ENCODE assay signal across 11 mouse cellular contexts in the genomic region with DNA sequence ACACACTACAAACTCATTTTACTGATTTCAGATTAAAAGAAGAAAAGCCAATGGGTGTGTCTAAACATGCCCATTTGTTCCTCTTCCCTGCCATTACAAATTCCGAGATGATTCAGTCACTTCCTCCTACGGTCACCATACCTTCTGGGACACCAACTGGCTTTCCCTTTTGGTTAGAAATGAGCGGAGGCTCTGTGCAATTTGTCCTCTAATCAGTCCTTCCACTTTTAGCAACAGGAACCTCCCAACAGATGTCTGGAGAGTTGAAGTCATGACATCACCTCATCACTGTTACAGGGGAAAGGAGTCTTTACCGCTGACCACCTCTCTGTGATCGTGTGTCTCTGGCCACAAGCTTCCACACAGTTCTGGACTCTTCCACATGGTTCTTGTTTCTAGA.
DNase-seq lines count a peak whose midpoint lies in the region; ATAC-seq and TF ChIP-seq lines count a peak whose summit lies in the region.
"Had no signal": no experiment of that assay in that cellular context is flagged by ENCODE, and none has a peak within 500 bp of the region (broad histone marks: within the 10 kb centered on the region; RNA-seq: fewer than 3 reads in every experiment).

No protein-coding gene starts in this region.

- H3K9ac ChIP-seq in forebrain, embryonic 13.5 days: no peak overlapping the region
- no peak overlapping the region for H3K9ac ChIP-seq in hindbrain, embryonic 14.5 days
- no peak overlapping the region for H3K9ac ChIP-seq in hindbrain, postnatal 0 days (replicated peaks; ENCODE audit: low read length)
- H3K9ac ChIP-seq: liver, embryonic 14.5 days had no signal

- no peak for TF ChIP-seq CTCF in layer of hippocampus, adult 2 months (conservative IDR thresholded peaks at IDR 0.05)
- TF ChIP-seq CTCF in hindbrain, postnatal 0 days (IDR thresholded peaks at IDR 0.05; ENCODE audit: low read depth): no peak

- no peak for ATAC-seq in forebrain, embryonic 13.5 days
- no peak for ATAC-seq in hindbrain, embryonic 14.5 days (ENCODE audit: low FRiP score)
- ATAC-seq in hindbrain, postnatal 0 days: no peak

- peak; percentile 44 to 55 for DNase-seq in frontal cortex, postnatal 36 days (ENCODE audit: low spot score in 2 of 2)
- no peak for DNase-seq in frontal cortex, postnatal 10 days (ENCODE audit: low spot score in 2 of 2)
- DNase-seq in 3T3-L1 (ENCODE audit: low read depth, low spot score): peak; percentile 47
- no peak for DNase-seq in heart, embryonic 10.5 days (ENCODE audit: low spot score)
- peak; percentile 68 to 71 for DNase-seq in layer of hippocampus, adult 2 months (ENCODE audit: low spot score in 2 of 2)
- DNase-seq in hindbrain, embryonic 14.5 days (ENCODE audit: low spot score): no peak
- DNase-seq in hindbrain, postnatal 0 days (ENCODE audit: low spot score): no peak
- DNase-seq: gastrocnemius, postnatal 10 days; thymus, postnatal 14 days had no signal

- no peaks in the 10 kb centered on the region for H3K36me3 ChIP-seq in heart, embryonic 10.5 days
- H3K36me3 ChIP-seq in forebrain, embryonic 13.5 days (ENCODE audit: poor library complexity, severe bottlenecking): no peaks in the 10 kb centered on the region
- no peaks in the 10 kb centered on the region for H3K36me3 ChIP-seq in hindbrain, embryonic 14.5 days (replicated peaks; ENCODE audit: control insufficient read depth, insufficient read depth)
- H3K36me3 ChIP-seq in hindbrain, postnatal 0 days (ENCODE audit: insufficient read depth, low read length): no peaks in the 10 kb centered on the region

- H3K27ac ChIP-seq in heart, embryonic 10.5 days: 0 out of 2 replicates have a peak overlapping the region, but pooled peaks have one; percentile 57
- peak overlapping the region; percentile 33; the same call in 1 of the 2 replicates for H3K27ac ChIP-seq in layer of hippocampus, adult 2 months
- no peak overlapping the region for H3K27ac ChIP-seq in forebrain, embryonic 13.5 days
- no peak overlapping the region for H3K27ac ChIP-seq in hindbrain, embryonic 14.5 days
- H3K27ac ChIP-seq in hindbrain, postnatal 0 days: no peak overlapping the region
- H3K27ac ChIP-seq: liver, embryonic 14.5 days had no signal

- no peaks in the 10 kb centered on the region for H3K9me3 ChIP-seq in heart, embryonic 10.5 days
- H3K9me3 ChIP-seq in forebrain, embryonic 13.5 days (replicated peaks): no peaks in the 10 kb centered on the region
- no peaks in the 10 kb centered on the region for H3K9me3 ChIP-seq in hindbrain, embryonic 14.5 days (ENCODE audit: control insufficient read depth, low read length)
- H3K9me3 ChIP-seq in hindbrain, postnatal 0 days (ENCODE audit: low read length): no peaks in the 10 kb centered on the region

- H3K4me1 ChIP-seq in heart, embryonic 10.5 days: peaks cover 8% of the 10 kb centered on the region
- no peaks in the 10 kb centered on the region for H3K4me1 ChIP-seq in forebrain, embryonic 13.5 days
- no peaks in the 10 kb centered on the region for H3K4me1 ChIP-seq in hindbrain, embryonic 14.5 days (replicated peaks; ENCODE audit: control insufficient read depth, insufficient read depth, low read length)
- H3K4me1 ChIP-seq in hindbrain, postnatal 0 days (ENCODE audit: insufficient read depth, low read length): no peaks in the 10 kb centered on the region

- no peak overlapping the region for H3K4me3 ChIP-seq in heart, embryonic 10.5 days
- H3K4me3 ChIP-seq in layer of hippocampus, adult 2 months: no peak overlapping the region
- H3K4me3 ChIP-seq in forebrain, embryonic 13.5 days: no peak overlapping the region
- no peak overlapping the region for H3K4me3 ChIP-seq in hindbrain, embryonic 14.5 days (replicated peaks; ENCODE audit: low read length)
- no peak overlapping the region for H3K4me3 ChIP-seq in hindbrain, postnatal 0 days (ENCODE audit: low read length)

- 15% methylated on average over 5 of the region's 5 CpGs for WGBS in heart, embryonic 10.5 days
- WGBS in forebrain, embryonic 13.5 days: 87% methylated on average over 5 of the region's 5 CpGs
- WGBS in hindbrain, embryonic 14.5 days: 90% methylated on average over 5 of the region's 5 CpGs
- WGBS in hindbrain, postnatal 0 days: 86% methylated on average over 5 of the region's 5 CpGs

- H3K4me2 ChIP-seq in forebrain, embryonic 13.5 days: no peak overlapping the region
- H3K4me2 ChIP-seq in hindbrain, embryonic 14.5 days (replicated peaks): no peak overlapping the region
- H3K4me2 ChIP-seq in hindbrain, postnatal 0 days (ENCODE audit: low read depth, low read length): no peak overlapping the region

- no peaks in the 10 kb centered on the region for H3K27me3 ChIP-seq in heart, embryonic 10.5 days (ENCODE audit: insufficient read depth, poor library complexity, severe bottlenecking)
- H3K27me3 ChIP-seq in forebrain, embryonic 13.5 days: no peaks in the 10 kb centered on the region
- H3K27me3 ChIP-seq in hindbrain, embryonic 14.5 days (ENCODE audit: control insufficient read depth, insufficient read depth, low read length): no peaks in the 10 kb centered on the region
- H3K27me3 ChIP-seq in hindbrain, postnatal 0 days (ENCODE audit: insufficient read depth, low read length): no peaks in the 10 kb centered on the region

Comparison
In these comparisons a context has a peak if more than half of its experiments do, and no peak if none do; other contexts are left out.
1. DNase-seq: peak in frontal cortex, postnatal 36 days (2 of 2), 3T3-L1 (single experiment) and layer of hippocampus, adult 2 months (2 of 2); none in frontal cortex, postnatal 10 days (0 of 2), heart, embryonic 10.5 days (single experiment), hindbrain, embryonic 14.5 days (single experiment) and hindbrain, postnatal 0 days (single experiment).
2. H3K27ac ChIP-seq: peak in heart, embryonic 10.5 days (single experiment) and layer of hippocampus, adult 2 months (single experiment); none in forebrain, embryonic 13.5 days (single experiment), hindbrain, embryonic 14.5 days (single experiment) and hindbrain, postnatal 0 days (single experiment).